Mouse (Mus musculus) brown adipose tissue, adult 24 weeks (tissue): ENCODE measurements around the gene Timm29. TPM values are rescaled to one million over a fixed set of nuclear protein-coding genes. Genes with fewer than 3 reads are reported as not detected.

Experiments used
- H3K27ac ChIP-seq: fragments of 200-500 bp; replicated peaks from 2 replicates; pipeline ENCODE4 v1.5.1; 2012; ENCODE audit warnings: low read depth, mild to moderate bottlenecking, low read length
- H3K4me1 ChIP-seq: fragments of 200-500 bp; 2 replicates; pipeline ENCODE4 v1.6.1; 2012; ENCODE audit warnings: low read length, mixed read lengths; ENCODE audit not compliant: control insufficient read depth, insufficient read depth, insufficient read length
- H3K4me3 ChIP-seq: fragments of 200-500 bp; 2 replicates; pipeline ENCODE4 v1.5.1; 2012; ENCODE audit warnings: low read depth, mild to moderate bottlenecking, low read length, moderate library complexity; ENCODE audit not compliant: insufficient read depth
- polyA plus RNA-seq: library from polyadenylated mRNA; stranded (reverse); fragments of >200 nt; gene quantifications from 2 replicates; pipeline ENCODE4 v1.2.4, GENCODE M21; 2012; ENCODE audit not compliant: missing spikeins, insufficient read depth, insufficient read length

Timm29 gene
- polyA plus RNA-seq, 1 experiment = 31.1 TPM

DNA sequence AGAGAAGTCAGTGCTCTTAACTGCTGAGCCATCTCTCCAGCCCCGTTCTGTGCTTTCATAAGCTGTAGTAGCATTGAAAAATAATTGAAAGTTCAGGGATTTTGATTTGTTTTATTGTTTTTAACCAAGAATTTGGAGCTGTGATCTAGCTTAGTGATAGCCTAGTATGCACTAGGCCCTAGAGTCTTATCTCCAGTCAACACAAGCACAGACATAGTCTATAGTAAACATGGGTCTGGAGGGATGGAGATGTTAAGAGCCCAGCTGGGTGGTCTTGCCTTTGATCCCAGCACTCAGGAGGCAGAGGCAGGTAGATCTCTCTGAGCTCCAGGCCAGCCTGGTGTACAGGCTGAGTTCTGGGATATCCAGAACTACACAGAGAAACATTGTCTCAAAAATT is 30.2 kb downstream of the Timm29 start:
- 0 out of 2 replicates have a peak, but pooled peaks cover 2% of the 10 kb centered on the region for H3K4me1 ChIP-seq
- no peak overlapping the region for H3K4me3 ChIP-seq
- no peak overlapping the region for H3K27ac ChIP-seq

DNA sequence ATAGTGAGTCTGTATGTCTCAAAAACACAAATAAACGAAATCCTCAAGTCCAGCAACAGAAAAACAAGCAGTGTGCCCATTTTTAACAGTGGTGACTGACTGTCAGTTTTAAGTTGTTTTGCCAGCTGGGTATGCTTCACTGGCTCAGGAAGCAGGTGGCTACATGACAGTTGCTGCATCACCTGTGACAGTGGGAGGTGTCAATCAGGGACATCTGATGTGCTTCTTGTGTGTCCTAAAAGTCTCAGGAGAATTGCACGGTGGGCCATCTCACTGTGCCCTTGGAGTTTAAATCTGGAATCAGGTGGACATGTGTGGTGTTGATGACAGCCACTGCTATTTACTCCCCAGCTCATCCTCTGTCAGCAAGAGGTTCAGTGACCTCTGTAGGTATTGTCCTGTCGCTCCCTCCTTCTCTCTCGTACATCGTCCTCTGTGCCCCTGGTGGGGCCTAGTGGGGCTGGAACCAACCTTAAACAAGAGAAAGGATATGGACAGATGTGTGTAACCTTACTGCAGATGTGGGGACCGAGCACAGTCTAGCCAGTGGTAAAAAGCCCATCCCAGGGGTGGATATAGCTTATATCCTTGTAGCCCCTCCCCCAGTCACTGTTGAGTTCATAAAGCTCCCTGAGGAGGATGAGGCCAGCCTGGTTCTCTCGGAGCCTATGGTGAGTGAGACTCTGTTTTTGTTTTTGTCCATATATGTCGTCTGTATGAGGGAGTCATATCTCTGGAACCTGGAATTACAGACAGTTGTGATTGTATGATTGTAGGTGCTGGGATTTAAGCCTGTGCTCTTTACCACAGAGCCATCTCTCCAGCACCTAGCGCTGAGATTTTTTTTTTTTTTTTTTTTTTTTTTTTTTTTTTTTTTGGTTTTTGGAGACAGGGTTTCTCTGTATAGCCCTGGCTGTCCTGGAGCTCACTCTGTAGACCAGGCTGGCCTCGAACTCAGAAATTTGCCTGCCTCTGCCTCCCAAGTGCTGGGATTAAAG is 33.1 kb downstream of the Timm29 start:
- no peak overlapping the region for H3K4me3 ChIP-seq
- H3K27ac ChIP-seq = no peak overlapping the region
- H3K4me1 ChIP-seq = no peaks in the 10 kb centered on the region

DNA sequence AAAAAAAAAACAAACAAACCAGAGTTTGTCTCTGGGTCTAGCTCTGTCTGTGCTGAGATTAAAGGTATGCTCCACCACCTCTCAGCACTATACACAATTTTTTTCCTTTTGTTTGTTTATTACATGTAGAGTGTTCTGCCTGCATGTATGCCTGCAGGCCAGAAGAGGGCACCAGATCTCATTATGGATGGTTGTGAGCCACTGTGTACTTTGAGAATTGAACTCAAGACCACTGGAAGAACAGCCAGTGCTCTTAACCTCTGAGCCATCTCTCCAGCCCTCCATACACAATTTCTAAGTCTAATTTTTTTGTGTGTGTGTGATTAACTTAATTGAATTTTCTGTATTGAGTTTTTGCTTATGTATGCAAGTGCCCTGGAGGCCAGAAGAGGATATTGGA is 34.0 kb downstream of the Timm29 start:
- H3K27ac ChIP-seq = no peak overlapping the region
- H3K4me1 ChIP-seq = no peaks in the 10 kb centered on the region
- no peak overlapping the region for H3K4me3 ChIP-seq

DNA sequence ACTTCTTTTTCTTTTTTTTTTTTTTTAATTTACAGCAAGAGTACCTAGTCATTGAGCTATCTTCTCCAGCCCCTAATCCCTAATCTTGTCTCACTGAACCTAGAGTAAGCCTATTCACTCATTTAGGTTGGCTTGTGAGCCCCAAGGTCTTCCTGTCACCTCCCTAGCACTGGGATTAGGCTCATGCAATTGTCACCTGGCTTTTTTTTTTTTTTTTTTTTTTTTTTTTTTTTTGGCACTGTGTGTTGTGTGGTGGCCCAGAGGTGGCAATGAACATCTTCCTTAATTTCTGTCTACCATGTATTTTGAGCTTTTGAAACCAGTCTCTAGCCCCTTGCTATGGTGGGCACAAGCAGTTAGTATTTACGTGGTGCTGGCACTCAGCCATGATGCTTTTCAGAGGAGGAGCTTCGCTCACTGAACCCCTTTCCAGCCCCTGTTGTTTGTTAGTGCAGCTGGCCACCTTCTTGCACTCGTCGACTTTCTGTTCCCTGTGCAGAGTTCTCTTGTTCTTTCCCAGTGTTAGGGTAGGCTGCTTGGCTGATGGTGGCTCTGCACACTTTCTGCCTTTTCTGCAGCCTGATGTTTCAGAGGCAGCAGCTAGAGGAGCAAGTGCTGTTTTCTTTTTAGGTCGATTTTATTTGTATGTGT is 34.7 kb downstream of the Timm29 start:
- Histone ChIP-seq H3K4me3 (no peak overlapping the region), H3K4me1 (no peaks in the 10 kb centered on the region), H3K27ac (no peak overlapping the region)

DNA sequence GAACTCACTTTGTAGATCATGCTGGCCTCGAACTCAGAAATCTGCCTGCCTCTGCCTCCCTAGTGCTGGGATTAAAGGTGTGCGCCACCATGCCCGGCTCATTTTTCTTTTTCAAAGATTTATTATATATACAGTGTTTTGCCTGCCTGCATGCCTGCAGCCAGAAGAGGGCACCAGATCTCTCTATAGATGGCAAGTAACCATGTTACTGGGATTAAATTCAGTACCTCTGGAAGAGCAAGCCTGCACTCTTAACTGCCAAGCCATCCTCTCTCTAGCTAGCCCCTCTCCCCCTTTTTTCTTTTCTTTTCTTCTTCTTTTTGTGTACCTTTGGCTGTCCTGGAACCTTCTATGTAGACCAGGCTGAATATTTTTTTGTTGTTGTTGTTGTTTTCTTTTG is 38.2 kb downstream of the Timm29 start:
- no peak overlapping the region for H3K27ac ChIP-seq
- H3K4me3 ChIP-seq = no peak overlapping the region
- no peaks in the 10 kb centered on the region for H3K4me1 ChIP-seq

DNA sequence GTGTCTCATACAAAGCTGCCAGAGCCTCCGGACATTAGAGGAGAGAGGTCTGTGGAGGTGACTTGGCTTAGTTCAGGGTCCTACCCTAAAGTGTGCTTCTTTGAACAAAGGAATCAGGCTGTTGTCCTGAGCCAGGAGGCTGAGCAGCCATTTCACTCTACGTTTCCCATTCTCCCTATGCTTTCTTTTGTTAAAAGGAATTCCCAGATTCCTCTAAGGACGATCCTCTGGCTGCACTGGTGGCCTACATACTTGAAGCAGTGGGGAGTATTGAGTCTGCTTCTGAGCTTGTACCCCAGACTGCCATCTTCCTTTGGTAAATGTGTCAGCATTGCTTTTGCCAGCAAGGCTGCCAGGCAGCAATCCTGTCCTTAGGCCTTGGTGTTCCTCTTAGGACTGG is 40.6 kb downstream of the Timm29 start:
- Histone ChIP-seq H3K27ac (no peak overlapping the region), H3K4me1 (no peaks in the 10 kb centered on the region), H3K4me3 (no peak overlapping the region)

DNA sequence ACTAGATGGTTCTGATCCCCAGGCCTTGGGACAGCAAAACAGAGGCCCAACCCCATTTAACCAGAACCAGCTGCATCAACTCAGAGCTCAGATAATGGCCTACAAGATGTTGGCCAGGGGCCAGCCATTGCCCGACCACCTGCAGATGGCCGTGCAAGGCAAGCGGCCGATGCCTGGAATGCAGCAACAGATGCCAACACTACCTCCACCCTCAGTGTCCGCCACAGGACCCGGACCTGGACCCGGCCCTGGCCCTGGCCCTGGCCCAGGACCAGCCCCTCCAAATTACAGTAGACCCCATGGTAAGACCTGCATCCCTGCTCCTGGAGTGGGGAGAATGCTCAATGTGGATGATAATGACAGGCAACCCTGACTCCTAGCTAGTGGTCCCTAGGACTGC is 43.1 kb downstream of the Timm29 start:
- H3K4me1 ChIP-seq = no peaks in the 10 kb centered on the region

DNA sequence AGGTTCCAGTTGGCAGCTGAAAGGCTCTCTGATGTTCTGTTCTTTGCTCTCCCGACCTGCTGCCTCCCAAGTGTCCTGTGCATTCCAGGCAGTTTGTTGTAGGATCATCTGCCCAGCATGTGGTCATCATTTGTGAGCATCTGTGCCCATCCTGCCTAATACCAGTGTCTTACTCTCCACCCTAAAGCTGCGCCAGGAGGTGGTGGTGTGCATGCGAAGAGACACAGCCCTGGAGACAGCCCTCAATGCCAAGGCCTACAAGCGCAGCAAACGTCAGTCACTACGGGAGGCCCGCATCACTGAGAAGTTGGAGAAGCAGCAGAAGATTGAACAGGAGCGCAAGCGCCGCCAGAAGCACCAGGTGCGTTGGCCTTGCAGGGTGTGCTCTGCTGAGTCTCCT is 46.5 kb downstream of the Timm29 start:
- Histone ChIP-seq H3K27ac (no peak overlapping the region), H3K4me1 (no peaks in the 10 kb centered on the region), H3K4me3 (no peak overlapping the region)

More for the DNA sequence above, 43.1 kb downstream of the Timm29 start:
- Histone ChIP-seq H3K4me3 (no peak overlapping the region), H3K27ac (no peak overlapping the region)

Other genes starting within 250 kb of the Timm29 start
- gene Ilf3, start 224.9 kb upstream of the Timm29 start, polyA plus RNA-seq = 11.7 and 13.8 TPM in 2 replicates
- gene Qtrt1, start 180.9 kb upstream of the Timm29 start, polyA plus RNA-seq = 8.0 and 11.1 TPM in 2 replicates
- 39.0 and 48.4 TPM in 2 replicates for gene Dnm2, start 167.8 kb upstream of the Timm29 start, polyA plus RNA-seq
- gene Tmed1, start 82.5 kb upstream of the Timm29 start, polyA plus RNA-seq = 19.3 and 24.6 TPM in 2 replicates
- 2.1 and 2.6 TPM in 2 replicates for gene AB124611, start 66.5 kb upstream of the Timm29 start, polyA plus RNA-seq
- 20.7 and 22.0 TPM in 2 replicates for gene Carm1, start 45.8 kb upstream of the Timm29 start, polyA plus RNA-seq
- 12.7 and 14.6 TPM in 2 replicates for gene Yipf2, start 106 bp downstream of the Timm29 start, polyA plus RNA-seq
- 24.3 and 26.2 TPM in 2 replicates for gene Smarca4, start 23.4 kb downstream of the Timm29 start, polyA plus RNA-seq
- 11.2 and 29.0 TPM in 2 replicates for gene Ldlr, start 130.8 kb downstream of the Timm29 start, polyA plus RNA-seq
- not detected in 2 replicates for gene Spc24, start 167.6 kb downstream of the Timm29 start, polyA plus RNA-seq
- 19.7 and 29.7 TPM in 2 replicates for gene Kank2, start 206.0 kb downstream of the Timm29 start, polyA plus RNA-seq
- 54.2 and 167 TPM in 2 replicates for gene Angptl8, start 242.8 kb downstream of the Timm29 start, polyA plus RNA-seq